Mouse (Mus musculus) gastrocnemius, postnatal 25 days (tissue): ENCODE results near the gene Skap2. TPM values are rescaled to one million over a fixed set of nuclear protein-coding genes. Genes with fewer than 3 reads are reported as not detected.

ENCODE experiments used
- DNase-seq: peaks from one replicate; pipeline ENCODE4 v3.0.0; 2022
- total RNA-seq, 2 experiments: library from RNA; stranded (reverse); gene quantifications; 1 replicate in 1 of 2; 2 replicates in 1 of 2; pipeline ENCODE4 v1.2.3; 2021

The Skap2 gene
- total RNA-seq, 2 experiments from 2014 or later: 2.1 to 6.6 TPM

DNA sequence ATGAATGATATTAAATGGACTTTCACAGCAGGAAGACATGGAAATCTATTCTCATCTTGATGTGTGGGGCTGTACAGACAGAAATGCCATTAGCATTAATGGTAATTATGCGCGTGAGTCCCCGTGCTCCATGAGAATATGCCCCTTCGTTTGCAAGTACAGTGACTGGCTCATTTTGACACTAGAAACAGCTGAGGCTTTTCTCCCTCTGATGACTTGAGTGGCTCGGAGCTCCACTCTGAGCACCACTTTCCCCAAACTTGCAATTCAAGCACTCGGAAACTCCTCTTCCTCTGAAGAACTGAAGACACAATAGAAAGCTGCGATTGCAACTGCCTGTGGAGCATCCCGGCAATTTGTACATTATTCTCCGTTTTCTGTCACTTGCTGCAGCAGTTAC lies 169.3 kb downstream of the Skap2 start:
- no peak for DNase-seq

DNA sequence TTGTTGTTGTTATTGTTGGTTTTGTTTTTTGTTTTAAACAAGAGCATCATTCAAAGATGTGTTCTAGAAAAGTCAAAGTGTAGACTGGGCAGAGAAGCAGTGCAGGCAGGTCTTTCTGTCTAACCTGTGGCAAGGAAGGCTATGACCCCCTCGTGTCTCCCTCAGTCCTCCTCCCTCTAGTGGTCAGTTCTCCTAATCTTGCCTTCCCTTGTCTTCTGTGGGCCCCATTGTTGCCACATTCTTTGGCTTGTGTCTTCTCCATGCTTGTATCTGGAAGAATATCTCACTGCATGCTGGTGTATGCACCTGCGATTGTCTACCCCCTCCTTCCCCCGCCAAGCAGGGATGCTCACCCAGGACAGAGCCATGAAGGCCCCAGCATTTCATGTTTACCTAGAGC lies 174.2 kb downstream of the Skap2 start:
- DNase-seq: no peak

DNA sequence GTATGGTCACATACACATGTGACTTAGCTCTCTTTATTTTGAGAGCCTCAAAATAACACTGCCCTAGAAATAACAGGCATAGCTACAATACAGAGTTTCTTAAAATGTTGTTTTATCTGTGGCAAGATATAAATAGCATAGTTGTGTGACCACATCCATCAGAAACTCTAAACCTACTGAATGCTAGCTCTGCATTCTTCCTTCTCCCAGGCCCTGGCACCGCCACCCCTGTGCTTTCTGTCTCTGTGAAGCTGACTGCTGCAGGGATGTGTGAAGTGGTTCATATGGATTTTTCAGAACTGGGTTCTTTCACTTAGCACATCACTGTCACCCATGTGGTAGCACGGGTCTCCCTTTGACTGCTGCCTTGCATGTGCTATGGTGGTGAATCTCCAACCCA lies 179.0 kb downstream of the Skap2 start:
- no peak for DNase-seq

DNA sequence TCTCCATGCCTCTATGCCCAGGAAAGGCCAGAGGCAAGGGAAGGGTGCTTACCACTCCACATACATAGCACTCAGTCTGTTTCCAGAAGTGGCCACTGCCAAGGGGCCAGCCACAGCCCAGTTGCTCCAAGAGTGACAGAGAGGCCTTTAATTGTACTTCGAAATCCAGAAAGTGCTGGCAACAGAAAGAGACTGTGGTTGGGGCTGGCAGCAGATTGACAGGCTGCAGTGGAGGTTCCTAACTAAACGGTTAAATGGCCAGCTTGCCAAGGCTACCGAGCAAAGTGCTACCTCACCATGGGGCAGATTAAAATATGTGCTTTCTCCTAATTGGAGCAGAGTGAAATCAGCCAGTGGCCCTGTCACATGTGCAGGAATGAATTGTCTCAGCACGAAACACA lies 186.7 kb downstream of the Skap2 start:
- no peak for DNase-seq

DNA sequence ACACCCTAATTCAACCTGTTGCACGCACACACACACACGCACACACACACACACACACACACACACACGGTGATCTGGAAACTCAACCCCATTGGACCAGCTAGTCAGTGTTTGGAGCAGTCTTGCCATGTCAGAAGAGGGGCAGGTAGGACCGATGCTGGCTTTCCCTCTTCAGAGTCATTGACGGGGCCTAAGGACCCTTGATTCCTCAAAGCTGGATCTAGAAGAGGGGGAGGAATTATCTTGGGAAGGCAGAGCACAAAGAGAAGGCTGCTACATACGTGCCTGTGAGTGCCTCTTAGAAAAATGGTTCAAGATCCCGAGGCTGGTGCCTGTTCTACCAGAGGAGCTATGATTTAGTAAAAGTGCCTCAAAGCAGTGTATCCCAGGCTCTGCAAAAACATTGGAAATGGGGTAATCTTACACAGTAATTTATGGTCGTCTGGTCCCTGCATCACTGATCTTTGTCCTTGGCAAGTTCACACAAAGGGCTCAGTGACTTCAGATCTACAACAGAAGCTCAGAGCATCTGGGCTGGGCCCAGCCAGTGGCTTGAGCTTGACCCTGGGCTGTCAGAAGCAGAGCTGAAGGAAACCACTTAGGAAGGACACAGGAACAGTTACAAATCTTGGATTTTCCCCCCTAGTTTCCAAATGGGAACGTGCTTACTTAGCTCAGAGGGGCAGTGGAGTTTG lies 188.1 kb downstream of the Skap2 start:
- no peak for DNase-seq

DNA sequence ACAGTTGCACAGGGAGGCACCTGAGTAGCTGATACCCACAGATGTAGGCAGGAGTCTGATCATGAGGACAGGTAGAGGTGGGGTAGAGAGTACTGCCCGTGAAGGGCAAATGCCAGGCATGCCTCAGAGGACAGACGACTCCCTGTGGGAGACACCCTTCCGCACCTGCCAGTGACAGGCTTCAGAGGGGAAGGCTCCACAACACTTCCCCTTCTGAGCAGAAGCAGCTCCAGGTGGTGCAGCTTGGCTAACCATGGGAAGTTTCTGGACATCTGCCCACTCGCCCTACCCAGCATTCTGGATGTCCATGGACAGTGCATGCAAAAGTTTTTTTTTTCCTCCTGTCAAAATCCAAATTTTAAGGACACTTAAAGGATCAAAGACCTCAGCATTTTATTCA lies 190.3 kb downstream of the Skap2 start:
- no peak for DNase-seq

DNA sequence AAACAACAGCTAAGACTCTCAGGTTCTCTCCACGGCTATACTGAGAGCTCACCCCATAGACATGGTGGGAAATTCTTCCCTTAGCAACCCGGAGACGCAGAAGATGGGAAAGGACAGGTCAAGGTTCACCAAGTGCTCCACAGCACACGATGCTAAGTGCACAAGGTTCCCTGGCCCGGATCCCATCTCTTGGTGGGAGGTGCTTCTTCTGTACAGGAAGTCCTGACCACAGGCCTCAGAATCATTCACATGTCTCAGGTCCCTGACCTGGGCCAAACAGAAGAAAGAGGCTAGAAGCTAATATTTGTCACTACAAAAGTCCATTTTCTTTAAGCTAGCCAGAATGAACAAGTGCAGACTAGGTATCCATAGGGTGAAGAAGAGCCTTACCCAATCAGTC lies 191.5 kb downstream of the Skap2 start:
- DNase-seq: no peak

DNA sequence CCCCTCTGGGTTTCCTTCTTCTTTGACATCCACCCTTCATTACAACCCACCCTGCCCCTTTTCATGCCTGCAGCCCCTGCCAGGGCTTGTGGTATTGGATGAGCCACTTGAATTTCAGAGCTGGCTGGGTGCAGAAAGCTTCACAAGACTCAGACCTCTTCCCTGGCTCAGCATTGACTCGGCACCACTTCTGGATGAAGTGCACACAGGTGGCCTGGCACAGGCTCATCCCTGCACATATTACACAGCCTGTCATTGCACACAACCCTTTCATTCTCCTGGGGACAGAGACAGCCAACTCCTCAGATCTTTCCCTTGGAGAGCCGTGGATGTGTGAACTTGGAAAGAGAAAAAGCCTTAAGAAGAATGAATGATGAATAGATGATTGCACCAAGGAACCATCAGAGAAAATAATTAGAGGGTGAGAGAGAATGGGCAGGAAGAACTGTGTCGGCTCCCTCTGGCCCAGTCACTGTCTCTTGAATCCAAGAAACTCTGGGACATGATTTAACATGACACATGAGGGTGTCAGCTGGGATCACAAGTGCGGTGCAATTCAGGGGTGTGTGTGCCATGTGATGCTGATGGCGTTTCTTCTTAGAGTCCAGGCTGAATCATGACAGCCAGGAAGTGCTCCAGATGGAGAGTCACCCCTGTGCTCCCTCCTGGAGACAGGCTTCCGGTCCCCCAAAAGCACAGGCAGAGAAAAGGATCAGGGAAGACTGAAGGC lies 195.3 kb downstream of the Skap2 start:
- DNase-seq: no peak

DNA sequence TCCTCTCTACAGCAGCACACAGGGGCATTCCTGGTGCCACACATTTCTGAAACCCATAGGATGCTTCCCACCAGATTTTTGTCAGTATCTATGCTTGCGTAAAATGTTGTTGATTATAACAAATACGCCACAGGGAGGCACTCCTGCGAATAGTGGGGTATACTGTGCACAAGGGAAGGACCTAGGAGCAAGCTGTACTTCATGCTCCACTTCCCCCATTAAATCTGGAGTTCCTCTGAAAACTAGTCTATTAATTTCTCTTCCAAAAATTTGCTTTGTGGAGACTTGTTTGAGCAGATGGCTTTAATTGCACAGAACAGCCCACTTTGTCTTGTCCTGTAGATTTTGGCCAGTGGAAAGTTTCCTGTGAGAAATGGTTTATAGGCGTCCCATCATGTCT lies 201.4 kb downstream of the Skap2 start:
- DNase-seq: no peak

DNA sequence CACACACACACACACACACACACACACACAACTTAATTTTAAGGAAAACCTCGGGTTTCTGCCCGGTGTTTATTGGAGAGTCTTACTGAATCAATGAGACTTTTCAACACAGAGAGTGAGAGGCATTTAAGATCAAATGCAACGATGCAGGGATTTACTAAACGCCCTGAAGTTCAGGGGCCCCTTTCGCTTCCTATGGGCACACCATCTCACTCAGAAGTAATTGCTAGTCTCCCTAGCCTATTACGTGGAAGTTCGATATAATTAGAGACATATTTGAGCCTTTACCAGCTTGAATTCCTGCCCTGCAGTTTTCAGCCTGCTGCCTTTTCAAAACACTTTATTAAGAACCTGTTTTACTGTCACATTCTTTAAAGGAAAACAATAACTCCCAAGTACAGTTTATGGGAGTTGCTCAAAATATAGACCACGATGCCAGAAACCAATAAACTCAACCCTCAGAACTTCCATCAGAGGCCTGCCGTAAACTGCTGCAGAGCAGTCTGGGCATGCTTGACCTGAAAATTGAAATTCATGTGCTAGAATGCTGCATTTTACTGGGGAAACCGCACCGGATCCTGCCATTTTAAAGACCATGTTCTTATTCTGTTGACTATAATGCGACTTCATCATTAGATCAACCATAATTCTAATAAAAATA lies 203.1 kb downstream of the Skap2 start:
- DNase-seq: no peak

DNA sequence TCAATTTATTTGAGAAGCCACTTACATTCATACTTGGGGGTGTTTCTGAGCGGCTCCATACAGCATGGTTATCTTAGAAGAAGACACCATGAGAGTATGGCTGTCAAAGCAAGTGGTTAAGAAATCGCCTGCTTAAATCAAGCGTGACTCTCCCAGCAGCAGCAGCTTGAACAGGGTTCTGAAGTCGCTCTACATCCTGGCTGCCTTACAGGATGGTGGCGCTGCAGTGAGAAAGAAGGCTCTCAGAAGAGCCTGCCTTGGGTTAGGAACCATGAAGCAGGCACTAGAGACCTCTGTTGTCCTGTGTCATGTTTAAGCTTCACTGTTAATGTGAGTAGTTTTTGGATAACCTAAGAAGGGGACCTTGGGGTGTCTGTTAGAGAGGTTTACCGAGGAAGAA lies 204.3 kb downstream of the Skap2 start:
- DNase-seq: no peak

Other genes with a start within 250 kb of the Skap2 start
- gene Hoxa1, start 145.8 kb upstream of the Skap2 start, total RNA-seq: under 1 TPM in 1 of 2 experiments, not detected in 1; 0.21 TPM
- gene Hoxa2, start 152.3 kb upstream of the Skap2 start, total RNA-seq: under 1 TPM; 0.28 to 0.83 TPM
- not detected for gene 5730596B20Rik, start 164.9 kb upstream of the Skap2 start, total RNA-seq
- gene Hoxa4, start 179.2 kb upstream of the Skap2 start, total RNA-seq: 1 to 10 TPM; 2.3 to 2.8 TPM
- 1 to 10 TPM; 1.9 to 3.5 TPM for gene Hoxa5, start 192.0 kb upstream of the Skap2 start, total RNA-seq
- gene Hoxa6, start 196.2 kb upstream of the Skap2 start, total RNA-seq: 1 to 10 TPM; 1.8 to 2.8 TPM
- gene Hoxa3, start 200.8 kb upstream of the Skap2 start, total RNA-seq: 1 to 10 TPM; 2.4 to 3.3 TPM
- gene Gm28308, start 200.8 kb upstream of the Skap2 start, total RNA-seq: under 1 TPM in 1 of 2 experiments, not detected in 1; 0.46 TPM
- 1 to 10 TPM; 4.7 to 5.5 TPM for gene Hoxa7, start 209.3 kb upstream of the Skap2 start, total RNA-seq
- 10 to 100 TPM in 1 of 2 experiments, 1 to 10 TPM in 1; 5.7 to 13.5 TPM for gene Hoxa9, start 218.5 kb upstream of the Skap2 start, total RNA-seq
- gene Hoxa10, start 228.3 kb upstream of the Skap2 start, total RNA-seq: 10 to 100 TPM; 14.8 to 18.4 TPM
- 1 to 10 TPM; 1.4 to 1.8 TPM for gene Hoxa11, start 233.3 kb upstream of the Skap2 start, total RNA-seq
- 1 to 10 TPM in 1 of 2 experiments, under 1 TPM in 1; 0.48 to 2.1 TPM for gene Hoxa13, start 248.3 kb upstream of the Skap2 start, total RNA-seq